Mouse (Mus musculus) kidney, embryonic 15.5 days (tissue): ENCODE measurements around the gene 1700084M14Rik. TPM values are rescaled to one million over a fixed set of nuclear protein-coding genes. Genes with fewer than 3 reads are reported as not detected.
"Not testable (repeated sequence)": the region's sequence is repeated elsewhere in the genome, so short reads cannot be mapped to it uniquely, and the experiment has no call there.

Source experiments
- ATAC-seq: fragments of 200-750 bp; cut with Nextera tagmentation; replicated peaks from 2 replicates; pipeline ENCODE4 v1.8.0; 2017; ENCODE audit warnings: moderate TSS enrichment; ENCODE audit not compliant: low FRiP score
- H3K27ac ChIP-seq: fragments of 300-500 bp; sonication (generic); 2 replicates; pipeline ENCODE4 v1.5.1; 2015; ENCODE audit warnings: mild to moderate bottlenecking, inconsistent platforms
- H3K27me3 ChIP-seq: fragments of 300-500 bp; sonication (generic); 2 replicates; pipeline ENCODE4 v1.6.1; 2015; ENCODE audit warnings: inconsistent platforms
- H3K36me3 ChIP-seq: fragments of 300-500 bp; sonication (generic); 2 replicates; pipeline ENCODE4 v1.6.1; 2015; ENCODE audit warnings: inconsistent platforms
- H3K4me1 ChIP-seq: fragments of 300-500 bp; sonication (generic); 2 replicates; pipeline ENCODE4 v1.6.1; 2015; ENCODE audit warnings: inconsistent platforms
- H3K4me2 ChIP-seq: fragments of 300-500 bp; sonication (generic); 2 replicates; pipeline ENCODE4 v1.6.1; 2015; ENCODE audit warnings: moderate library complexity, mild to moderate bottlenecking, inconsistent platforms
- H3K4me3 ChIP-seq: fragments of 300-500 bp; sonication (generic); replicated peaks from 2 replicates; pipeline ENCODE4 v1.5.1; 2015; ENCODE audit warnings: mild to moderate bottlenecking, inconsistent platforms
- H3K9ac ChIP-seq: fragments of 300-500 bp; sonication (generic); 2 replicates; pipeline ENCODE4 v1.6.1; 2015; ENCODE audit warnings: mild to moderate bottlenecking, inconsistent platforms
- H3K9me3 ChIP-seq: fragments of 300-500 bp; sonication (generic); replicated peaks from 2 replicates; pipeline ENCODE4 v1.6.1; 2016; ENCODE audit warnings: inconsistent platforms
- WGBS: fragments of 180-500 bp; shearing (Covaris S2); methylation state at CpG from one replicate; pipeline ENCODE4 v1.1.7; 2015; ENCODE audit warnings: mixed read lengths; 5-methylcytosine and 5-hydroxymethylcytosine counted together
- polyA plus RNA-seq: library from polyadenylated mRNA; unstranded; fragments of >200 nt; fragmentation: Nextera tagmentation; extraction: Ambion mirVana; gene quantifications from 2 replicates; pipeline ENCODE4 v1.2.1, GENCODE M21; 2015

1700084M14Rik gene
- polyA plus RNA-seq, result not detected in 2 replicates

- not testable (repeated sequence) for H3K9ac ChIP-seq
Measured at GRCm38 (mm10) chrX:91575811-91576210, at the start of gene 1700084M14Rik. Gene 1700084M14Rik, minus strand, starts transcription at chrX:91575911.

More at GRCm38 (mm10) chrX:91575811-91576210, at the start of gene 1700084M14Rik:
- not testable (repeated sequence) for H3K4me1 ChIP-seq, H3K4me3 ChIP-seq, ATAC-seq, H3K9me3 ChIP-seq, H3K4me2 ChIP-seq, H3K36me3 ChIP-seq, H3K27ac ChIP-seq, H3K27me3 ChIP-seq
- WGBS, result 85% methylated on average over 3 of the region's 3 CpGs

Other genes with a start within 250 kb of the 1700084M14Rik start
- gene Mageb2, start 244.2 kb downstream of the 1700084M14Rik start, polyA plus RNA-seq, result not detected in 2 replicates
- gene Gm5072, start 183.4 kb downstream of the 1700084M14Rik start, polyA plus RNA-seq, result not detected in 2 replicates
- not detected in 2 replicates for gene Gm8914, start 95.8 kb downstream of the 1700084M14Rik start, polyA plus RNA-seq
- gene Gm14781, start 56.3 kb upstream of the 1700084M14Rik start, polyA plus RNA-seq, result not detected in 2 replicates
- gene Mageb5, start 207.1 kb upstream of the 1700084M14Rik start, polyA plus RNA-seq, result not detected in 2 replicates